Mouse (Mus musculus): ENCODE data around the gene Cyp1a1. TPM values are rescaled to one million over a fixed set of nuclear protein-coding genes. Genes with fewer than 3 reads are reported as not detected.

Cyp1a1 gene
- polyA plus RNA-seq, 1 experiment from 2014 or later, result 0.19 TPM

DNA sequence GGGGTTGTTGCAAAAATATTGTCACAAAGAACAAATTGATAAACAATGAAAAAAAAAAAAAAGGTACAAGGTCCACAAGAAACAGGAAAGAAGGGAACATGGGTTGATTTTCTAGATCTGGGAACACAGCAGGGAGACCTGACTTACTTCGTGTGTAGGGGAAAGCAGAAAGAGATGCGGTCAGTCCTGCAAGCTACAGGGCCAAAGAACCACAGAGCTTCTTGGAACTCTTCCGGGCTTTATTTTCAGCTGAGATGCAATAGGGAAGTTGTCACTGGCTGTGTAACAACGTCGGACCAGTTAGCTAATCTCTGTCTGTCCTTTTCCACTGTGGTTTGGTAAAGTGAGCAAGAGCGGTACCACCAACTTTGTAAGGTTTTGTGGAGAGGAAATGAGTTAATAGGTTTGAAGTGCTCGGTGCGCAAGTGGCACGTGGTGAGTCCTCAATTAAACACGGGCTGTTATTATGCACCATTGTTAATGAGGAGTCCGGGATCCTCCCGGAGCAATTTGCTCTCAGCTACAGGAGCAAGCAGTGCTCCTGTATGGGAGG lies 41.1 kb upstream of the Cyp1a1 start:
- no peak for ATAC-seq
- H3K4me1 ChIP-seq, result peaks cover 84% of the 10 kb centered on the region

GRCm38 (mm10) chr9:57647286-57648108 lies 40.2 kb upstream of the Cyp1a1 start:
- peaks cover 80% of the 10 kb centered on the region for H3K4me1 ChIP-seq
- no peak overlapping the region for H3K4me2 ChIP-seq
- H3K27ac ChIP-seq, result peak overlapping the region; percentile 66
- no peak overlapping the region for H3K9ac ChIP-seq
- WGBS (ENCODE audit: insufficient replicate concordance), result 30% methylated on average over 4 of the region's 4 CpGs
- no peak overlapping the region for H3K4me3 ChIP-seq
- ATAC-seq, result no peak
- H3K27me3 ChIP-seq (replicated peaks), result no peaks in the 10 kb centered on the region
- H3K9me3 ChIP-seq (replicated peaks), result no peaks in the 10 kb centered on the region
- H3K36me3 ChIP-seq, result peaks cover 1% of the 10 kb centered on the region; the same call in 1 of the 2 replicates

More for the DNA sequence above, 41.1 kb upstream of the Cyp1a1 start:
- H3K27ac ChIP-seq, result peak overlapping the region; percentile 66
- no peak overlapping the region for H3K4me2 ChIP-seq
- WGBS (ENCODE audit: insufficient replicate concordance), result 21% methylated on average over 12 of the region's 12 CpGs
- no peaks in the 10 kb centered on the region for H3K27me3 ChIP-seq (replicated peaks)
- H3K9ac ChIP-seq, result no peak overlapping the region
- H3K36me3 ChIP-seq, result peaks cover 10% of the 10 kb centered on the region
- no peak overlapping the region for H3K4me3 ChIP-seq
- no peaks in the 10 kb centered on the region for H3K9me3 ChIP-seq (replicated peaks)

DNA sequence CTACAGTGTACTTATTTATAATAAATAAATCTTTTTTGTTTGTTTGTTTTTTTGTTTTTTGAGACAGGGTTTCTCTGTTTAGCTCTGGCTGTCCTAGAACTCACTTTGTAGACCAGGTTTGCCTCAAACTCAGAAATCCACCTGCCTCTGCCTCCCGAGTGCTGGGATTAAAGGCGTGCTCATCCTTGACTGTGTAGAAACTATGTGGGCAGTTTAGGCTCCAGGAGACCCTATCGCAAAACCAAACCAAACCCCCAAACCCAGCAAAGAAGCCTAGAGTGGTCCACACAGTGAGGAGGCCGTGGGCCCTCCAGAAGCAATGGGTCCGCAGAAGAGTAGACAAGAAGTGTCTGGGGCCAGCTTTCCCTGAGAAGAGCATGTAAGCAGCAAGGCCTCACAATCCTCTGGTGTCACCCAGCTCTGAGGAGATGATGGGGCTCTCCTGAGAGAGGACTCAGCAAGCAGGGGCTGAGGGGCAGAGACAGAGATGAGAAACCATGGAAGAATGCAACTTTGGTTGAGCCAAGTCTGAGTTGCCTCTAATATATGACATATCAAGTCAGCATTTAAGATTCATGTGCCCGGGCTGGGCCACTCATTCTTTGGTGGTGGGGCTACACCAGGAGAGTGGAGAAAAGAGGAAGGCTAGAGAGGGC lies 37.5 kb upstream of the Cyp1a1 start:
- Histone ChIP-seq H3K36me3 (no peaks in the 10 kb centered on the region), H3K9me3 (replicated peaks) (no peaks in the 10 kb centered on the region), H3K27me3 (replicated peaks) (peaks cover 9% of the 10 kb centered on the region; the same call in 1 of the 2 replicates), H3K4me3 (no peak overlapping the region), H3K4me2 (no peak overlapping the region), H3K27ac (peak overlapping the region; percentile 73), H3K4me1 (peaks cover 67% of the 10 kb centered on the region), H3K9ac (peak overlapping the region; percentile 29; the same call in 1 of the 2 replicates)
- 58% methylated on average over 6 of the region's 6 CpGs for WGBS (ENCODE audit: insufficient replicate concordance)
- ATAC-seq, result no peak

- Histone ChIP-seq H3K4me1 (peaks cover 70% of the 10 kb centered on the region), H3K4me2 (no peak overlapping the region), H3K27me3 (replicated peaks) (peaks cover 9% of the 10 kb centered on the region; the same call in 1 of the 2 replicates), H3K4me3 (no peak overlapping the region), H3K9me3 (replicated peaks) (no peaks in the 10 kb centered on the region), H3K36me3 (no peaks in the 10 kb centered on the region), H3K27ac (peak overlapping the region; percentile 73), H3K9ac (peak overlapping the region; percentile 29)
- no peak for ATAC-seq
- WGBS (ENCODE audit: insufficient replicate concordance), result 25% methylated on average over 6 of the region's 6 CpGs
Observed at GRCm38 (mm10) chr9:57650786-57651311, 36.9 kb upstream of the Cyp1a1 start.

DNA sequence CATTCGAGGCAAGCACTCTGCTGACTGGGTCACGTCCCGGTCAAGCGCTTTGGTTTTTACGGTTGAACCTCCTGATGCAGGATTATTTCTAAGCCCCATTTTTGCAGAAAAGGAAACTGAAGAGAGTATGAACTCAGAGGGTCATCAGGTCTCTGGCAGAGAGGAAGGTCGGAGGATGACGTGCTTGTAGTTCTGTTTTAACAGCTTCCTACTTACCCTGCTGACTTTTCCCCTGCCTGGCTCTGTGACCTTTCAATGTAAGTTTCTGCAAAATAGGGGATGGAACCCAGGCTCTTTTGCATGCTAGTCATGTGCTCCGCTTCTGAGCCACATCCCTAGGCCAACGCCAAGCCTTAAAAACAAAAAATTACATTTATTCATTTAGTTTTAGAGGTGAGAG lies 35.4 kb upstream of the Cyp1a1 start:
- ATAC-seq, result no peak
- peaks cover 9% of the 10 kb centered on the region; the same call in 1 of the 2 replicates for H3K27me3 ChIP-seq (replicated peaks)
- H3K36me3 ChIP-seq, result no peaks in the 10 kb centered on the region
- no peak overlapping the region for H3K9ac ChIP-seq
- no peak overlapping the region for H3K27ac ChIP-seq
- H3K4me2 ChIP-seq, result no peak overlapping the region
- 64% methylated on average over 9 of the region's 9 CpGs for WGBS (ENCODE audit: insufficient replicate concordance)
- H3K9me3 ChIP-seq (replicated peaks), result no peaks in the 10 kb centered on the region
- no peak overlapping the region for H3K4me3 ChIP-seq
- peaks cover 60% of the 10 kb centered on the region for H3K4me1 ChIP-seq

DNA sequence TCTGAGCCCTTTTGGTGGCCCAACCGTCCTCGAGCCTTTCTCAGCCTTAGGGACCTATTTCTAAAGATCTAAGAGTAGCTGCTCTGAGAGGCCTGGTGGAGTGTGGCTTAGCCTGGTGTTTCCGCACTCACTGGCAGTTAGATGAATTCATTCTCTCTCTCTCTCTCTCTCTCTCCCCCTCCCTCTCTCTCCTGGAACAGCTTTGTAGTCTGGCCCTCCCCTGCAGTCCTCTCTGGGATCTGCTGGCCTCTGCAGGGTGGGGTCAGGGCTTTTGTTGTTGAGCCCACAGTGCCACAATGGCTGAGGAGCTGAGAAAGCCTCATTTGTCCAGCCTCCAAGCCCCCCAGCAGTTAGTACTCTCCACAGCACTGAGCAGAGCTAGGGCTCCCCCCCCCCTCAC lies 34.9 kb upstream of the Cyp1a1 start:
- H3K9ac ChIP-seq, result no peak overlapping the region
- H3K4me1 ChIP-seq, result peaks cover 55% of the 10 kb centered on the region
- no peak overlapping the region for H3K4me3 ChIP-seq
- ATAC-seq, result no peak
- peaks cover 9% of the 10 kb centered on the region; the same call in 1 of the 2 replicates for H3K27me3 ChIP-seq (replicated peaks)
- no peak overlapping the region for H3K27ac ChIP-seq
- no peaks in the 10 kb centered on the region for H3K36me3 ChIP-seq
- 69% methylated on average over 3 of the region's 3 CpGs for WGBS (ENCODE audit: insufficient replicate concordance)
- no peak overlapping the region for H3K4me2 ChIP-seq
- no peaks in the 10 kb centered on the region for H3K9me3 ChIP-seq (replicated peaks)

DNA sequence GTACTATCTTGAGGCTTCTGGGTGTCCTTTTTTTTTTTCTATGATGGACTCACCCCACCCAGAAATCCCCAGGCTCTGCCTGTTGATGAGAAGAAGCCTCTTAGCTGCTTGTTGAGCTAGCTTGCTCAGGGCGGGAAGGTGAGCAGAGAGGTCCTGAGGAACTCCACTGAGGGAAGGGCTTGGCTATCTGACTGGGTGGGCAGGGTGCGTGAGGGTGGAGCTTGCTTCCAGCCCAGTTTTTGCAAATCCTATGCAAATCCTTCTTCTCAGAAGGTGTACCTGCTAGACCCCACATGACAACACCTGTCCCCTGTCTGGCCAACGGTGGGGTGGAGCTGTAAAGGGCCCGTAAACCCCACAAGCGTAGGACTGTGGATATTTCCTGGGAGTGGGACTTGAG lies 34.4 kb upstream of the Cyp1a1 start, which contains the start of gene Csk:
TSS of gene Csk (minus strand) at position 349 of the 400 bp plus-strand sequence.
- H3K4me2 ChIP-seq, result no peak within 1 kb of the TSS
- no peak within 1 kb of the TSS for H3K9ac ChIP-seq
- peaks cover 9% of the 10 kb centered on the region; the same call in 1 of the 2 replicates for H3K27me3 ChIP-seq (replicated peaks)
- H3K4me1 ChIP-seq, result peaks cover 51% of the 10 kb centered on the region
- H3K4me3 ChIP-seq, result no peak within 1 kb of the TSS
- 78% methylated on average over 5 of the region's 5 CpGs for WGBS (ENCODE audit: insufficient replicate concordance)
- no peaks in the 10 kb centered on the region for H3K9me3 ChIP-seq (replicated peaks)
- no peaks in the 10 kb centered on the region for H3K36me3 ChIP-seq
- no peak for ATAC-seq
- H3K27ac ChIP-seq, result no peak within 1 kb of the TSS

- Histone ChIP-seq H3K9me3 (replicated peaks) (no peaks in the 10 kb centered on the region), H3K9ac (no peak overlapping the region), H3K4me1 (peaks cover 47% of the 10 kb centered on the region), H3K27ac (no peak overlapping the region), H3K4me3 (no peak overlapping the region), H3K4me2 (no peak overlapping the region), H3K36me3 (no peaks in the 10 kb centered on the region), H3K27me3 (replicated peaks) (peaks cover 9% of the 10 kb centered on the region; the same call in 1 of the 2 replicates)
- no peak for ATAC-seq
- 82% methylated on average over 1 of the region's 1 CpGs for WGBS (ENCODE audit: insufficient replicate concordance)
Observed at GRCm38 (mm10) chr9:57654966-57655365, 32.8 kb upstream of the Cyp1a1 start.

DNA sequence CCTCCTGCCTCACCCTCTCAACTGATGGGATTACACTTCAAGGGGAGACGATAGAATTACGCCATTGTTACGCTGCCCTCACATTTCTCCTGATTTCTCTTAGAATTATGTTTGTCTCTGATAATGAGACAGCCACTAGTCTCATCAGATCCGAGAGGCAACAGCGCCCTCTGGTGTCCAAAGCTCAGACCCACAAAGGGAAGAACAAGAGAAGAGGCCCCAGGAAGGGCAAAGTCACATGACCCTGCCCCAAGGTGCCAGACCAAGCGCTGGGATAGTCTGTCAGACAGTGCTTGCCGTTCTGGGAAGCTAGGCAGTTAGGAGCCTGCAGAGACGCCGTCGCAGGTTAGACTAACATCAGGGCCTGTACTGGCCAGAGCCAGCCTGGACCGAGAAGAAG lies 32.0 kb upstream of the Cyp1a1 start:
- H3K9ac ChIP-seq, result no peak overlapping the region; the same call in 1 of the 2 replicates
- 2% methylated on average over 11 of the region's 11 CpGs for WGBS (ENCODE audit: insufficient replicate concordance)
- H3K4me1 ChIP-seq, result peaks cover 48% of the 10 kb centered on the region
- no peaks in the 10 kb centered on the region for H3K36me3 ChIP-seq
- H3K27ac ChIP-seq, result no peak overlapping the region
- 0 out of 2 replicates have a peak overlapping the region, but pooled peaks have one; percentile 19 for H3K4me3 ChIP-seq
- H3K9me3 ChIP-seq (replicated peaks), result no peaks in the 10 kb centered on the region
- ATAC-seq, result peak; percentile 67
- H3K4me2 ChIP-seq, result peak overlapping the region; percentile 63
- H3K27me3 ChIP-seq (replicated peaks), result peaks cover 9% of the 10 kb centered on the region; the same call in 1 of the 2 replicates

- ATAC-seq, result no peak
- WGBS (ENCODE audit: insufficient replicate concordance), result 77% methylated on average over 19 of the region's 19 CpGs
- Histone ChIP-seq H3K4me1 (peaks cover 47% of the 10 kb centered on the region), H3K9ac (no peak overlapping the region), H3K36me3 (no peaks in the 10 kb centered on the region), H3K4me2 (no peak overlapping the region), H3K27ac (no peak overlapping the region), H3K4me3 (no peak overlapping the region), H3K27me3 (replicated peaks) (peaks cover 9% of the 10 kb centered on the region; the same call in 1 of the 2 replicates), H3K9me3 (replicated peaks) (no peaks in the 10 kb centered on the region)
Observed at GRCm38 (mm10) chr9:57656631-57657350, 30.9 kb upstream of the Cyp1a1 start.

GRCm38 (mm10) chr9:57657843-57658242 lies 29.9 kb upstream of the Cyp1a1 start:
- H3K9ac ChIP-seq, result no peak overlapping the region
- no peak overlapping the region for H3K4me3 ChIP-seq
- 46% methylated on average over 4 of the region's 4 CpGs for WGBS (ENCODE audit: insufficient replicate concordance)
- H3K4me1 ChIP-seq, result peaks cover 40% of the 10 kb centered on the region
- no peaks in the 10 kb centered on the region for H3K9me3 ChIP-seq (replicated peaks)
- no peak for ATAC-seq
- peaks cover 9% of the 10 kb centered on the region; the same call in 1 of the 2 replicates for H3K27me3 ChIP-seq (replicated peaks)
- no peaks in the 10 kb centered on the region for H3K36me3 ChIP-seq
- H3K4me2 ChIP-seq, result no peak overlapping the region
- no peak overlapping the region for H3K27ac ChIP-seq

Data from liver, embryonic 12.5 days (tissue).